Mouse (Mus musculus) liver, embryonic 14.5 days (tissue): ENCODE results near the gene Zc3h6.

ENCODE experiments used
- CTCF ChIP-seq: IDR thresholded peaks from 2 replicates; pipeline ENCODE4 v1.5.1; 2016; ENCODE audit warnings: antibody characterized with exemption, low read depth, control low read depth
- EP300 ChIP-seq: IDR thresholded peaks from 2 replicates; pipeline ENCODE4 v1.6.1; 2016; ENCODE audit warnings: antibody characterized with exemption, low read depth

GRCm38 (mm10) chr2:129046846-129047196 lies 79.6 kb downstream of the Zc3h6 start:
- TF ChIP-seq EP300 (no peak), CTCF (no peak)
